Mouse (Mus musculus) kidney, postnatal 0 days (tissue): ENCODE results near the gene Zbtb25. TPM values are rescaled to one million over a fixed set of nuclear protein-coding genes. Genes with fewer than 3 reads are reported as not detected.
A peak's percentile ranks its signal among the peaks of the same experiment; 100 is the strongest.

ENCODE experiments used
- ATAC-seq: fragments of 200-750 bp; cut with Nextera tagmentation; replicated peaks from 2 replicates; pipeline ENCODE4 v1.8.0; 2017; ENCODE audit warnings: low read depth, moderate number of reproducible peaks, moderate TSS enrichment, moderate library complexity; ENCODE audit not compliant: low FRiP score
- DNase-seq: peaks from one replicate; pipeline ENCODE4 v3.0.0-alpha.2; 2016; ENCODE audit warnings: low spot score
- H3K27ac ChIP-seq: fragments of 300-500 bp; sonication (generic); 2 replicates; pipeline ENCODE4 v1.5.1; 2014; ENCODE audit warnings: mild to moderate bottlenecking
- H3K27me3 ChIP-seq: fragments of 300-500 bp; sonication (generic); 2 replicates; pipeline ENCODE4 v1.6.1; 2014; ENCODE audit warnings: low read length, mixed read lengths; ENCODE audit not compliant: insufficient read depth
- H3K36me3 ChIP-seq: fragments of 300-500 bp; sonication (generic); 2 replicates; pipeline ENCODE4 v1.6.1; 2014; ENCODE audit warnings: low read length, mixed read lengths; ENCODE audit not compliant: insufficient read depth
- H3K4me1 ChIP-seq: fragments of 300-500 bp; sonication (generic); replicated peaks from 2 replicates; pipeline ENCODE4 v1.6.1; 2014; ENCODE audit warnings: antibody characterized with exemption, low read length, mixed read lengths; ENCODE audit not compliant: insufficient read depth
- H3K4me2 ChIP-seq: fragments of 300-500 bp; sonication (generic); 2 replicates; pipeline ENCODE4 v1.6.1; 2014; ENCODE audit warnings: mild to moderate bottlenecking, low read length, moderate library complexity, mixed read lengths
- H3K4me3 ChIP-seq: fragments of 300-500 bp; sonication (generic); replicated peaks from 2 replicates; pipeline ENCODE4 v1.5.1; 2014; ENCODE audit warnings: low read depth, low read length
- H3K9ac ChIP-seq: fragments of 300-500 bp; sonication (generic); 2 replicates; pipeline ENCODE4 v1.6.1; 2014; ENCODE audit warnings: low read depth, low read length
- H3K9me3 ChIP-seq: fragments of 300-500 bp; sonication (generic); replicated peaks from 2 replicates; pipeline ENCODE4 v1.6.1; 2016; ENCODE audit warnings: low read length, inconsistent platforms, mixed read lengths
- CTCF ChIP-seq: IDR thresholded peaks from 2 replicates; pipeline ENCODE4 v1.5.1; 2016; ENCODE audit warnings: antibody characterized with exemption, low read depth, mild to moderate bottlenecking, moderate library complexity
- WGBS: fragments of 180-500 bp; shearing (Covaris S2); extraction: QIAGEN DNeasy Blood & Tissue Kit; methylation state at CpG from one replicate; pipeline ENCODE4 v1.1.7; 2014; 5-methylcytosine and 5-hydroxymethylcytosine counted together
- polyA plus RNA-seq: library from polyadenylated mRNA; unstranded; fragments of >200 nt; fragmentation: Nextera tagmentation; extraction: Ambion mirVana; gene quantifications from 2 replicates; pipeline ENCODE4 v1.2.1, GENCODE M21; 2015

The Zbtb25 gene
- polyA plus RNA-seq: 13.0 and 13.2 TPM in 2 replicates

GRCm38 (mm10) chr12:76369206-76369977, at the start of gene Zbtb25:
Gene Zbtb25 (minus strand): TSS chr12:76369602.
- H3K4me3 ChIP-seq: peak within 1 kb of the TSS; percentile 95
- no peak for TF ChIP-seq CTCF
- H3K4me1 ChIP-seq: peaks cover 24% of the 10 kb centered on the region
- WGBS: 0% methylated on average over 73 of the region's 96 CpGs
- DNase-seq (peak; percentile 87), ATAC-seq (peak; percentile 82)
- H3K27ac ChIP-seq: peak within 1 kb of the TSS; percentile 100
- H3K27me3 ChIP-seq: no peaks in the 10 kb centered on the region
- no peaks in the 10 kb centered on the region for H3K9me3 ChIP-seq
- no peaks in the 10 kb centered on the region for H3K36me3 ChIP-seq
- H3K4me2 ChIP-seq: peak within 1 kb of the TSS; percentile 71
- H3K9ac ChIP-seq: peak within 1 kb of the TSS; percentile 99

DNA sequence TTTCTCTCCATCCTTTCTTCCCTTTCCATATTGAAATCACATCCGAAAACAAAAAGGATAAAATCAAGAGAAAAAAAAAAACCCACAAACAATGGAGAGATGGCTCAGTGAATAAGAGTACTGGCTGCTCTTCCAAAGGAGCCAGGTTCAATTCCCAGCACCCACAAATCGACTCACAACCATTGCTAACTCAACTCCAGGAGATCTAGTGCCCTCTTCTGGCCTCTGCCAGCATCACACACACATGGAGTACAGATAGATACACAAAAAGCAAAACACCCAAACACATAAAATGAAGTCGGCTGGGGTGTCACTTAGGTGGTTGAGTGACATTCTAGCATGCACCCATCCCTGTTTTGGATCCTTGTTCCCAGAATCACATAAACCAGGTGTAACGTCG, 48.9 kb upstream of the Zbtb25 start:
- ATAC-seq (no peak), DNase-seq (no peak)
- H3K27me3 ChIP-seq: no peaks in the 10 kb centered on the region
- H3K27ac ChIP-seq: no peak overlapping the region
- H3K9me3 ChIP-seq: no peaks in the 10 kb centered on the region
- no peaks in the 10 kb centered on the region for H3K36me3 ChIP-seq
- peak; percentile 20; the same call in 1 of the 2 replicates for TF ChIP-seq CTCF
- 0 out of 2 replicates have a peak, but pooled peaks cover 5% of the 10 kb centered on the region for H3K4me1 ChIP-seq
- H3K4me3 ChIP-seq: no peak overlapping the region
- 94% methylated on average over 5 of the region's 5 CpGs for WGBS
- no peak overlapping the region for H3K9ac ChIP-seq
- H3K4me2 ChIP-seq: no peak overlapping the region

DNA sequence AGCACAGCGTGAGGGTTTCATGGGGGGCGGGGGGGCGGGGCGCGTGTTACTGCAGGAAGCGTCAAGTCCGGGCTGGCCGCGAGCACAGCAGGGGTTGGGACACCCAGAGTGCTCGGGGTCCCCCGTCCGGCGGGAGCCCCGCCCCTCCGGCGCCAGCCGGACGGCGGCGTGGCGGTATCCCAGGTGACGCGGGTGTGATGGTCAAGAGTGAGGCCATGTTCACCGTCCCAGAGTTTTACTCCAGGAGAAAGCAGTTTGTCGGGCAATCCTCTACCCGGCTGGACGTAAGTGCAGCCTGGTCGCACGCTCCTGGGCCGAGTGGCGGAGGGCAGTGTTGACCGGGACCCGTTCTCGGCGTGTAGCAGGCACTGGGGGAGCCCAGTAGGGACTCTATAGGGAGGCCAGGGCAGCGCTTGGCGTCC, 48.0 kb upstream of the Zbtb25 start, which contains the start of gene Ppp1r36:
Gene Ppp1r36, plus strand, starts transcription at position 106 of the 422 bp plus-strand sequence.
- peak; percentile 45 for DNase-seq
- Histone ChIP-seq H3K27me3 (no peaks in the 10 kb centered on the region), H3K4me1 (0 out of 2 replicates have a peak, but pooled peaks cover 5% of the 10 kb centered on the region), H3K9me3 (no peaks in the 10 kb centered on the region), H3K4me3 (peak within 1 kb of the TSS; percentile 33), H3K36me3 (no peaks in the 10 kb centered on the region), H3K9ac (peak within 1 kb of the TSS; percentile 49), H3K27ac (no peak within 1 kb of the TSS), H3K4me2 (peak within 1 kb of the TSS; percentile 60)
- peak; percentile 79 for ATAC-seq
- 1% methylated on average over 37 of the region's 37 CpGs for WGBS
- no peak for TF ChIP-seq CTCF

DNA sequence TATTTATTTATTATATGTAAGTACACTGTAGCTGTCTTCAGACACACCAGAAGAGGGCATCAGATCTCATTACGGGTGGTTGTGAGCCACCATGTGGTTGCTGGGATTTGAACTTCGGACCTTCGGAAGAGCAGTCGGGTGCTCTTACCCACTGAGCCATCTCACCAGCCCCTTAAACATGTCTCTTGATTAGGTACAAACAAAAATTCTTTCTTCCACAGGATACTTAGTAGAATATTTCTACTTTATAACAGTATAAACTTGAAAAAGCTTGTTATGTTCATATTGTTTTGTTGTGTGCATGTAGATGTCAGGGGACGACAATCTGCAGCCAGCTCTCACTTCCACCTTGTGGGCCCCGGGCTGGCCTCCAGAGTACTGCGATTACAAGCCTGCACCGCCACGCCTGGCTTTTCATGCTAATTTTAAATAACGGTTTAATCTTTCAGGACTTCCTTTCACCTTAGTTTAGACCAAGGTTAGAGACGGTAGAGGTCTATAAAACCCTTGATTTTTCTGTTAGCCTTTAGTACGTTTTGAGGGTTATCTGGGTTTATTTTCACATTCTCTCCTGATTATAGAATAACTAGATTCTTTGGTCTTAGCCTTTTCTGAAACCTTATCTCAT, 46.1 kb upstream of the Zbtb25 start:
- WGBS: 87% methylated on average over 11 of the region's 12 CpGs
- H3K27me3 ChIP-seq: no peaks in the 10 kb centered on the region
- no peak overlapping the region for H3K4me3 ChIP-seq
- TF ChIP-seq CTCF: no peak
- no peak overlapping the region for H3K4me2 ChIP-seq
- no peak overlapping the region for H3K9ac ChIP-seq
- H3K4me1 ChIP-seq: 0 out of 2 replicates have a peak, but pooled peaks cover 5% of the 10 kb centered on the region
- no peak for DNase-seq
- H3K36me3 ChIP-seq: no peaks in the 10 kb centered on the region
- no peak overlapping the region for H3K27ac ChIP-seq
- no peaks in the 10 kb centered on the region for H3K9me3 ChIP-seq
- no peak for ATAC-seq

DNA sequence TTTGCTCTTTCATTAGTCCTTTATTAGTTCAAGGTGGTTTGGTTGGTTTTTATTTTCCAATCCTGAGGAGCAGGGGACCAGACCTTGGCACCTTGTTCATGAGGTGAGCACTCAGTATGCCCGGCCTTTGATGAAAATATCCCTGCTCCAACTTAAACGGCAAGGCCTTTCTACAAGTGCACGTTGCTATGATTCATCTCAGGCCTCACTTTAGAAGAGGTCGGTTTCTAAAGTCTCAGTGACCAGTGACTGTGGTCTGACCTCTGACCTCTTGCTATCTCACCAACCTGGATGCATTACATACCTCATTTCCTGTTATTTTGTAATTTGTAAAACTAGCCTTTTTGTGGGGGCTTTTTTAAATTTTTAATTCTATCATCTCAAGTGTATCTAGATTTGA, 39.8 kb upstream of the Zbtb25 start:
- Histone ChIP-seq H3K4me1 (peaks cover 14% of the 10 kb centered on the region), H3K4me3 (no peak overlapping the region), H3K27ac (no peak overlapping the region), H3K9me3 (no peaks in the 10 kb centered on the region), H3K27me3 (0 out of 2 replicates have a peak, but pooled peaks cover 5% of the 10 kb centered on the region), H3K36me3 (no peaks in the 10 kb centered on the region), H3K4me2 (no peak overlapping the region), H3K9ac (no peak overlapping the region)
- ATAC-seq: no peak
- no peak for TF ChIP-seq CTCF
- DNase-seq: no peak
- WGBS: 35% methylated on average over 4 of the region's 4 CpGs

DNA sequence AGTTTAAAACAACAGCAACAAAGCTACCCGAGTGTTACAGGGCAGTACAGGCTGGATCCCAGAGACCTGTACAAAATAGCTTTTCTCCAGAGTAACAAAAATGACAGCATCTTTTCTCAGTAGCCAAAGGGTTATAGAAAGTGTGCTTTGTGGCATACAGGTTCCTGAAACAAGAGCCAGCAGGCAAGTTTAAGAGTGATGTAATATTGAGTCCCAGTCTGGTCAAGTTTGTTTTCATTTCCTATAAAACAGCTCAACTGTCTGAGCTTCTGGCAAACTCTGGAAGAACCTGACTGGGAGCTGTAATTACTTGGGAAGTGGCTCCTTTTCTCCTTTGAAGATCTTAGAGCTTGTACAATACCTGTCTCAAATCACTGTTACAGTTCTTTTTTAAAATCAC, 37.8 kb upstream of the Zbtb25 start:
- ATAC-seq: no peak
- H3K27ac ChIP-seq: no peak overlapping the region
- TF ChIP-seq CTCF: no peak
- no peak overlapping the region for H3K4me2 ChIP-seq
- H3K4me1 ChIP-seq: peaks cover 14% of the 10 kb centered on the region
- no peaks in the 10 kb centered on the region for H3K36me3 ChIP-seq
- no peak overlapping the region for H3K4me3 ChIP-seq
- WGBS: 36% methylated on average over 1 of the region's 1 CpGs
- H3K9me3 ChIP-seq: no peaks in the 10 kb centered on the region
- H3K9ac ChIP-seq: no peak overlapping the region
- peak; percentile 31 for DNase-seq
- 0 out of 2 replicates have a peak, but pooled peaks cover 5% of the 10 kb centered on the region for H3K27me3 ChIP-seq
